Mouse (Mus musculus) granulocyte monocyte progenitor cell, adult 5-6 weeks (primary cell): ENCODE measurements around the gene Gli2. TPM values are rescaled to one million over a fixed set of nuclear protein-coding genes. Genes with fewer than 3 reads are reported as not detected.

Experiments used
- ATAC-seq: replicated peaks from 2 replicates; pipeline ENCODE4 v1.8.0; 2016; ENCODE audit warnings: mild to moderate bottlenecking, moderate TSS enrichment, inconsistent platforms; ENCODE audit not compliant: poor library complexity, severe bottlenecking
- total RNA-seq, 2 experiments: library from RNA; stranded (forward) in 1 of 2; stranded (reverse) in 1 of 2; fragments of 200-712, 200-1000 nt in 1 of 2; fragments of >200 nt in 1 of 2; fragmentation: Nextera tagmentation in 1 of 2; gene quantifications; 2 replicates each; pipeline ENCODE4 v1.2.3; 2014 to 2017

The Gli2 gene
- total RNA-seq, 2 experiments from 2014 or later, result not detected

GRCm38 (mm10) chr1:118907574-118907973, 145.8 kb downstream of the Gli2 start:
- no peak for ATAC-seq

DNA sequence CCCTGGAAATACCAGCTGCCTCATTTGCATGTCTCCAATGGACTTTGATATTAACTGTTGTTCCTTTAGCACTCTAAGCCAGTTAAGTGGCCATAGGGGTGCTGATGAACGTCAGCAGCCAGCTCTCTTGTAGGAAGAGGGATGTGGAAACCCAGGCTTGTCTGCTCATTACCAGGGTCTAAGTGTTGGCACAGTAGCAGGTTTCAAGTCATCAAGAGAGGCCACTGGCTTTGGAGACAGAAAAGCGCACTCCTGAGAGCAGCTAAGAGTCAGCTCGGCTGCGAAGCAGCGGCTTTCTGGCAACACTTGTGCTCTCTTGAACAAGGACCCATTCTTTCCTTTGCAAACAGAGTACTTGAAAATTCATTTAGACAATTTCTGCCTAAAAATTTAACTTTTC, 148.1 kb downstream of the Gli2 start:
- no peak for ATAC-seq

- no peak for ATAC-seq
Measured at GRCm38 (mm10) chr1:118904909-118905308, 148.5 kb downstream of the Gli2 start.

DNA sequence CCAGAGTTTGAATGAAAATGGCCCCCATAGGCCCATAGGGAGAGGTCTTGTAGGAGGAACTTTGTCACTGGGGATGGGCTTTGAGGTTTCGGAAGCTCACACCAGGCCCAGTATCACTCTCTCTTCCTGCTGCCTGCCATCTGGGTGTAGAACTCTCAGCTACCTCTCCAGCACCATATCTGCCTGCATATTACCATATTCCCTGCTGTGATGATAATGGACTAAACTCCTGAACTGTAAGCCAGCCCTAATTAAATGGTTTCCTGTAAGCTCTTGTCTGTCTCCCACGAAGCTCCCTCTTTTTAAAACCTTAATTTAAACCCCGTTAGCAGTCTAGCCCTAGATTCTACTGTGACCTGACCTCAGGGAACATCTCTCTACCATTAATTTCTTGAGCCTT, 149.0 kb downstream of the Gli2 start:
- ATAC-seq, result no peak

GRCm38 (mm10) chr1:118903742-118904141, 149.7 kb downstream of the Gli2 start:
- no peak for ATAC-seq

DNA sequence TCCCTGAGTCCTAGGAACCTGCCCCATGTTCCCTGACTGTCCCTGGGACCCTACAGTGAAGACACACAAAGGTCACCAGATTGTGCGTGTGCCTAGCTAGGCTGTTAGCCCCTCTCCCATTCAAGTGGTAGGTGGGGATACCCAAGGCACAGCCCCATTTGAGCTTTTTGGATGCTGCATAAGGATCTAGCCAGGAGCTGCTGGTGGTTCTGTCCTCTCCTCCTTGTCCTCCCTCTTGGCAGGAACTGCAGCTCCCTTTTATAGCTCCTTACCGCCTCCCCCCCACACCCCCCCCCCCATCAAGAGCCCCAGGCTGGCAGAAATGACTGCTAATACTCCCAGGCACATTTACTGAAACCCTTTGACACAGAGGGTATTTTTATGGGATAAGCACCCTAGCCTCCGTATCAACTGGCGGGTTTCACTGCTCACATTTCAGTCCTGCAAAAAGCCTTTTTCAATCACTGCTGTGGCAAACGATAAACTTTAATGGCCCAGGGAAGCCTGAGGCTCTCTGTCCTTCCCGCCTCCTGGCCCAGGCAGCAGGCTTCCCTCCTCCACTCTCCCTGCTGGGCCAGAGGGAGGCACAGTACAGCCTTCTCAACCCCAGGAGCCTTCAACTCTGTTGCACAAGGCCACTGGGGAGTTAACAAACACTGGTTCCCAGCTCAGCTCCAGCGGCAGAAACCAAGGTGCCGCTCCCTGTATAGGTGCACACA, 151.4 kb downstream of the Gli2 start:
- ATAC-seq, result no peak

DNA sequence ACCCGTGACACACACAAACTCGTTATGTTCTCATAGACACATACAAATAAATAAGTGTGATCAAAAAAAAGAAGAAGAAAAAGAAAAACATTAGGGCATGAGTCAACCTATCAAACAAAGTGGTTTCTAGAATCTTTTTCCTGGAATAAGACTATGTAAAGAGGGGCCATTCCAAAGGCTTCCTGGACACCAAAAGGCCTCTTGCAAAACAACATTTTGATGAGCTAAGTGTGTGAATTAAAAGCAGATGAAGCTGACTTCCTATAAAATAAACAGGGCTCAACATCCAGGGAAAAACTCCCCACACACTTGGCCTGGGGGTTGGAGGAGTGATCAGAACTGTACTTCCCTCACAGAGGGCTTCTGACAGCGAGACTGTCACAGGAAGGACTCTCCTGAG, 155.1 kb downstream of the Gli2 start:
- no peak for ATAC-seq

- ATAC-seq, result no peak
Measured at GRCm38 (mm10) chr1:118895026-118895762, 158.2 kb downstream of the Gli2 start.

DNA sequence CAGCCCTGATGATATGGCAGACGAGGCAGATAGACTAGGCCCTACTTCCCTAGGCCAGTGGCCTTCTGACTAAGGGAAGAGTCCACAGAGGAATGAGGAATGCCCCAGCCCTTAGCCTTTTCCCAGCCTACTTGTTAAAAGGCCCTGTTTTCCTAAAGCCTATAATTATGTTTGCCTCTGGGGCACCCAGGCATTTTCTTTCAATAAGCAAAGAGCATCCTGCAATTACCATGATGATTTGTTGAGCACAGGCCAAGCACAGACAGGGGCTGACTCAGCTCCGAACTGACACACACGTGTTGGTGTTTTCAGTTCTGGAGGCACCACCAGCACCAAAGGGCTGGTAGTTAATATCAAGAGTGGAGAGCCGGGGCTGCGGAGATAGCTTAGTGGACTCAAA, 162.0 kb downstream of the Gli2 start:
- ATAC-seq, result no peak

GRCm38 (mm10) chr1:118890125-118890875, 163.1 kb downstream of the Gli2 start:
- ATAC-seq, result no peak

DNA sequence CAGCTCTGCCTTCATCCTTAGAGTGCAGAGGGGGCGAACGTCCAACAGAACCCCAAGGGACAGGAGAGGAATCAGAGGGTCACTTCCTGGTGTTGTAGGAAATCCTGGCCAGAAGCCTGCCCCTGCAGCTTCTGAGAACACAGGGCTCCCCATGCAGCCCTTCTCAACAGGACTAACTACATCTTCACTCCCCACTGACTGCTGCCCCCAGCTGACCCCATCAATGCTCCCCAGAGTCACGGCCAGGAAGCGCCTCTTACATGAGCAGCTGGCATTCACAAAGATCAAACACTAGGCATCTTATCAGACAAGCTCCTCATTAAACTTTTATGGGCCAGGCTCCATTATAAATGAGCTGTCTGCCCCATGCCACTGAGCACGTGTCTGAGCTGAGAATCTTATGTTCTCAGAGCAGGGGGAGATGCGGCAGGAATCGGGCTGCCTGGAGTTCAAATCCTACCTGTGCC, 172.6 kb downstream of the Gli2 start:
- no peak for ATAC-seq

- no peak for ATAC-seq
Measured at GRCm38 (mm10) chr1:118878291-118878690, 175.1 kb downstream of the Gli2 start.

DNA sequence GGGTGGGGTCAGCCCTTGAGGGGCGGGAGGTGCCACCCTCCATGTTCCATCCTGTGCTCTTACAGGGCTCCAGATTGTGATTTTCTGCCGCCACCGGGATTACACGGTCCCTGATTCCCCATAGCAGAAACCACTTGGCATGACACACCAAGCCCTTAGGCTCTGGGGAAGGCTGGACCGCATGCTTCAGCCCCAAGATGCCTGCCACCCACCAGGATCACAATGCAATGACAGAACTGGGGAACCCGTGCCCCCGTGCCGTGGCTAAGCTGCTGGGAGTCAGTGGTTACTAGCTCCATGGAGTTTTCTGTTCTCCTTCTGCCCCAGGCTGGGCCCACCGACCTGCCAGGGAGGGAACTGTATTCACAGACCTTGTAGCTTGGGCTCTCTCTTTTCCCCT, 178.2 kb downstream of the Gli2 start:
- ATAC-seq, result no peak

DNA sequence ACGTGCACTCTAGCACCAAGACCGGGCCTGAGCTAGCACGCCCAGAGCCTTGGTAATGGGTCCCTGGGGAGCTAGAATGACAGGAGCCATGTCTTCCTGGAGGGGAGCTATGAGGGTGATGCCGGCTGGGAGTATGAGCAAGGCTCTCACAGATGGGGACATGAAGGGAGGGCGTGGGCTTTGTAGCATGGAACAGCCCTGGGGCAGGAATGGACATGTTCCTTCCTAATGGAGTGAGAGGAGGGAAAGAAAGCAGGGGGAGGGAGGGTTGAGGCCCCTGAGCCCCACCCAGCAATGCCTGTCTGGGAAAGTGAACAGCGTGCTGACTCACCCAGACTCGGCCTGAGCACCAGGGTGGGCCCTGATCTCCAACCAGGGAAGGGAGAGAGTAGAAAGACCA, 179.9 kb downstream of the Gli2 start:
- ATAC-seq, result no peak

DNA sequence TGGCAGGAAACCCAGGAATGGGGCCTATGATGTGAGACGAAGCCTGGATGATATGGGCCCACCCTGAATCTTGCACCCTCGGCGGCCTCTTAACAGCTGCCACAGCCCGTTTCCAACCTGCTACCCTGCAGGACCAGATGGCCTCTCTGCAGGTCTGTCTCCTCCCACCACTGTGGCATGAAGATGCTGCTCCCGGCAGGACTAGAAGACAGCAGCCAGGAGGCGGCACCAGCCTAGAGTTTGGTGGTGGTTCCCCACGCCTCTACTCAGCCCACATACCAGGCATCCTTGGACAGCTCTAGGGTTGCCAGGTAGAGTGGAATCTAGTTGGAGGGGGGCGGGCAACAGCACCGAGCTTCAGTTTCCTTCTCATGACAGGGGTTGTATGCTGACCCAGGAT, 188.7 kb downstream of the Gli2 start:
- no peak for ATAC-seq

- no peak for ATAC-seq
Measured at GRCm38 (mm10) chr1:118864031-118864430, 189.4 kb downstream of the Gli2 start.

DNA sequence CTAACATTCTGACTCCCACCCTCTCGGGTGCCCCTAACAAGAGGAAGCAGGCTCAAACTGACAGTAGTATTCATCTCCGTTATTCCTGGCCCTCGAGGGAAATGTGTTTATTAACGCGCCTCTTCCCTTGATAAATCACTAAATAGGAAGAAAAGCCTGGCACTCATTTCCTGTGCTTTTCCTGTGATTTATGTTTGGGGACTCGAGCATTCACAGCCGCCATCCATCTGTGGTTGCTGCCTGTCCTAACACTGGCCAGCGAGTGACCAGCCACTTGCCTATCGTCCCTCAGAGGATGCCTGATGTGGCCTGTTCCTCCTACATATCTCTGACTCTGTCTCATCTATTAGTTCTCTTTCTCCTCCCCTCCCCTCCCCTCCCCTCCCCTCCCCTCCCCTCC, 195.3 kb downstream of the Gli2 start:
- ATAC-seq, result no peak

GRCm38 (mm10) chr1:118830658-118831057, 222.8 kb downstream of the Gli2 start:
- no peak for ATAC-seq

DNA sequence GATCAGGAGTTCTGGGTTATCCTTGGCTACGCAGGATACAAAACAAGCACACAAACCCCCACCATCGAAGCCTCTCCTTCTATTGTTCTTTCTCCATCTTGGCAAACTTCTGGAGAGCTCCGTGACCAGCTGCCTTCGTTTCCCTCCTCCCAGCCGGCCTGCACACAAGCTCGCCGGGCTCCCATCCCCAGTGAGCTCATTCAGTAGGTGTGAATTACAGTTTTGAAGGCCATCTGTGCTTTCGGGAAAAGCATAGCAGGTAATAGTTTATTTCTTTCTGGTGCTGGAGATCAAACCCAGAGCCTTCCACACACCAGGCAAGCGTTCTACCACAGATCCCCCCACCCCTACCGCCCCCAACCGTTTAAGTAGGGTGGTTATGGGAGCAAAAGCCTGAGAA, 226.8 kb downstream of the Gli2 start:
- ATAC-seq, result no peak

GRCm38 (mm10) chr1:118825467-118826219, 227.8 kb downstream of the Gli2 start:
- no peak for ATAC-seq
